Mouse (Mus musculus): Measurements from ENCODE around the gene Myh9. TPM values are rescaled to one million over a fixed set of nuclear protein-coding genes. Genes with fewer than 3 reads are reported as not detected.

Myh9 gene
- polyA plus RNA-seq, 1 experiment from 2014 or later: 86.6 TPM

DNA sequence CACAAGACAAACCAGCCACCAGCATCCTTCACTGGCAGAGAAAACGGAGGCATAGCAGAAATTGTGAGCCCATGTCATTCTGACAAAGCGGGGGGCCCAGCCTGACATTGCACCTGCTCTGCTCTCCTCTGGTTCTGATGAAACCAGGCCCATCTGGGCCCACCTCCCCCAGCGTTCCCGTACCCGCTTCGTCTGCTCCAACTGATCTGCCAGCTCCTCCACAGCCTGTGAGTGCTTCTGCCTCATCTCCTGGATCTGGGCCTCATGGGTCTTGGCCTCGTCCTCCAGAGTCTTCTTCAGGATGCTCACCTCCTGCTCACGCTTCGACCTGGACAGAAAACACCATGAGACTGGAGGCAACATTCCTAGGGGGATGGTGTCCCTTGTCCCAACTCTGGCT lies 71.0 kb downstream of the Myh9 start:
- Histone ChIP-seq H3K36me3 (ENCODE audit: insufficient read depth) (peaks cover 99% of the 10 kb centered on the region), H3K9ac (no peak overlapping the region), H3K4me1 (ENCODE audit: insufficient read depth) (no peaks in the 10 kb centered on the region), H3K4me2 (no peak overlapping the region), H3K4me3 (ENCODE audit: low read depth, low read length) (no peak overlapping the region), H3K9me3 (ENCODE audit: low read depth, low read length) (no peaks in the 10 kb centered on the region), H3K27me3 (ENCODE audit: insufficient read depth, low read length) (no peaks in the 10 kb centered on the region), H3K27ac (ENCODE audit: low read depth) (no peak overlapping the region)
- WGBS: 93% methylated on average over 9 of the region's 9 CpGs
- DNase-seq (no peak), ATAC-seq (ENCODE audit: insufficient read depth) (no peak)
- no peak for TF ChIP-seq CTCF (IDR thresholded peaks at IDR 0.05; ENCODE audit: low read depth)

DNA sequence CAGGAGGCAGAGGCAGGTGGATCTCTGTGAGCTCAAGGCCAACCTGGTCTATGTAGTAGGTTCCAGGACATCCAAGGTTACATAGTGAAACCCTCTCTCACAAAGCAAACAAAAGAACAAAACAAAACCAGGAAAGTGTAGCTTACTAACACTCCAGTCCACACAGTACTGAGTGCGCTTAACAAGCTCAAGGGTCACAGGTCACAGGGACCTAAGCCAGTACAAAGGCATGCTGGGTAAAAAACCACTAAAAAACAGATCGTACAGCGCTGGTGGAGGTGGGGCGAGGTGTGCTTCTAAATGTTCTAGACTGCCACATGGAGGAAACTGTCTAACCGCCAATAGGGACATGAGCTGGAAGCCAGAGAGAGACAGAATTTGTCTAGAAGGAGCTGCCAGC lies 71.6 kb downstream of the Myh9 start:
- no peak for ATAC-seq (ENCODE audit: insufficient read depth)
- WGBS: 91% methylated on average over 5 of the region's 5 CpGs
- no peak overlapping the region for H3K4me2 ChIP-seq
- TF ChIP-seq CTCF (IDR thresholded peaks at IDR 0.05; ENCODE audit: low read depth): no peak
- H3K9ac ChIP-seq: no peak overlapping the region
- H3K27ac ChIP-seq (ENCODE audit: low read depth): no peak overlapping the region
- no peaks in the 10 kb centered on the region for H3K4me1 ChIP-seq (ENCODE audit: insufficient read depth)
- no peak for DNase-seq
- H3K9me3 ChIP-seq (ENCODE audit: low read depth, low read length): no peaks in the 10 kb centered on the region
- H3K27me3 ChIP-seq (ENCODE audit: insufficient read depth, low read length): no peaks in the 10 kb centered on the region
- H3K36me3 ChIP-seq (ENCODE audit: insufficient read depth): peaks cover 99% of the 10 kb centered on the region
- no peak overlapping the region for H3K4me3 ChIP-seq (ENCODE audit: low read depth, low read length)

DNA sequence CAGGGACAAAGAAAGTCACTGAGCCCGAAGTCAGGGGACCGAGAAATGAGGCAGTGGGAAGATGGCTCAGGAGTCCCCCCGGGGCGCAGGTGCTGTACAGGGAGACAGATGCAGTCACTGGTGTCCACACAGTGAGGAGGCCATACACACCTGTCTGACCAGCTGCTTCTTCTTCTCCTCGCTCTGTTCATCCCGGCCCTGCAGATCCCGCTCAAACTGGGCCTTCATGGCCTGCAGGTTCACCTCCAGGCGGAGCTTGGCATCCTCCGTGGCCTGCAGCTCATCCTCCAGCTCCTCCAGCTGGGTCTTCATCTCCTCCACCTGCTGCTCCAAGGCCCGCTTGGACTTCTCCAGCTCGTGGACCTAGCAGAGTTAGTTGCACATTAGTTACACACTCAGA lies 75.0 kb downstream of the Myh9 start:
- Histone ChIP-seq H3K27ac (ENCODE audit: low read depth) (no peak overlapping the region), H3K4me1 (ENCODE audit: insufficient read depth) (no peaks in the 10 kb centered on the region), H3K9ac (no peak overlapping the region), H3K9me3 (ENCODE audit: low read depth, low read length) (no peaks in the 10 kb centered on the region), H3K36me3 (ENCODE audit: insufficient read depth) (peaks cover 100% of the 10 kb centered on the region), H3K4me2 (no peak overlapping the region), H3K27me3 (ENCODE audit: insufficient read depth, low read length) (no peaks in the 10 kb centered on the region), H3K4me3 (ENCODE audit: low read depth, low read length) (no peak overlapping the region)
- DNase-seq (no peak), ATAC-seq (ENCODE audit: insufficient read depth) (no peak)
- TF ChIP-seq CTCF (IDR thresholded peaks at IDR 0.05; ENCODE audit: low read depth): peak; percentile 16; the same call in 1 of the 2 replicates
- WGBS: 91% methylated on average over 11 of the region's 11 CpGs

DNA sequence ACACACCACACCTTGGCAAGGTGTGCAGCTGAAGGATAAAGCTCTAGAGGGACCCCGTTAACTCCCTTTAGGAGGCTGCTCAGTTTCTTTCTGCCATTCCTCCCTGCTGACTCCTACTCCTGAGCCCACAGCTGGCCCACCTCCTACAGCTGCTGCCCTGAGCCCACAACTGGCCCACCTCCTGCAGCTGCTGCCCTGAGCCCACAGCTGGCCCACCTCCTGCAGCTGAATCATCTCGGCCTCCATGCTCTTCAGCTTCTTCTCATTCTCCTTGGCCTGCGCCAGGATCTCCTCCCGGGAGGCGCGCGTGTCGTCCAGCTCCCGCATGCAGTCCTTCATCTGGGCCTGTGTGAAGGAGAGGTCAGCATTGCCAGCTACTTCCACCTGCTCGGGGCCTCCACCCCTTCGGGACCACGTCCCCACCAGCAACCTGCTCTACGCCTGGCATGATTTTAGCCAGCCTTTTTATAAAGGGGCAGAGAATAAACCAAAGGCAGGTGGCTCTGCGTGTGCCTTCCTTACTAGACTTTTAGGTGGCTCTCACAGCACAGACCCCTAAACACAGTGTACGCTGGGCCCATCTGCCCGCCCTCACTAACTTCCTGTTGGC lies 76.4 kb downstream of the Myh9 start:
- H3K9me3 ChIP-seq (ENCODE audit: low read depth, low read length): no peaks in the 10 kb centered on the region
- WGBS: 89% methylated on average over 16 of the region's 16 CpGs

DNA sequence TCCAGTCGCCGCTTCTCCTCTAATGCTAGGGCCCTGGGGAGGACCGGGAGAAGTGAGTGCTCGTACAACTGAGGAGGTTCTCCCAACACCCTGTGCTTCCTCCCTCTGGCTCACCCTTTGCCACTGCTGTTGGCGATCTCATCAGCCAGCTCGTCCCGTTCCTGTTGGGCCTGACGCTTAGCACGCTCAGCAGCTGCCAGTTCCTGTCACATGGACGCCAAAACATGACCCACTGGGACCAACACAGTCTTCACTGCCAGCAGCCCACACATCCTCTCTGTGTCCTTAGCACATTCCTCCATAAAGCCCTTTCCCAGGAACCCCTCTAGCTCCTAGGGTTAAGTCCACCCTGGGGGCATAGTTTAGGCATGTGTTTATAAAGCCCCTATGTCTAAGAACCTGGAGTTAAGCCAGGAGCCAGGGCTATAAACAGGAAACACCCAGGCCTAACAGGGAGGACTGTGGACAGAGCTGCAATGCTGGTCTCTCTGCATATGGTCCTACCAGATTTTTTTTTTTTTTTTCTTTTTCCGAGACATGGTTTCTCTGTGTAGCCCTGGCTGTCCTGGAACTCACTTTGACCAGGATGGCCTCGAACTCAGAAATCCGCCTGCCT lies 77.5 kb downstream of the Myh9 start:
- no peak for TF ChIP-seq CTCF (IDR thresholded peaks at IDR 0.05; ENCODE audit: low read depth)
- no peaks in the 10 kb centered on the region for H3K9me3 ChIP-seq (ENCODE audit: low read depth, low read length)
- no peak overlapping the region for H3K4me3 ChIP-seq (ENCODE audit: low read depth, low read length)
- H3K27me3 ChIP-seq (ENCODE audit: insufficient read depth, low read length): no peaks in the 10 kb centered on the region
- peak; percentile 64 for ATAC-seq (ENCODE audit: insufficient read depth)
- DNase-seq: peak; percentile 68
- H3K27ac ChIP-seq (ENCODE audit: low read depth): peak overlapping the region; percentile 62; the same call in 1 of the 2 replicates
- no peak overlapping the region for H3K4me2 ChIP-seq
- H3K9ac ChIP-seq: no peak overlapping the region
- no peaks in the 10 kb centered on the region for H3K4me1 ChIP-seq (ENCODE audit: insufficient read depth)
- WGBS: 72% methylated on average over 13 of the region's 13 CpGs
- peaks cover 98% of the 10 kb centered on the region for H3K36me3 ChIP-seq (ENCODE audit: insufficient read depth)

More for the DNA sequence above, 76.4 kb downstream of the Myh9 start:
- Histone ChIP-seq H3K4me2 (no peak overlapping the region), H3K4me3 (ENCODE audit: low read depth, low read length) (no peak overlapping the region), H3K4me1 (ENCODE audit: insufficient read depth) (no peaks in the 10 kb centered on the region), H3K27me3 (ENCODE audit: insufficient read depth, low read length) (no peaks in the 10 kb centered on the region), H3K9ac (no peak overlapping the region), H3K27ac (ENCODE audit: low read depth) (peak overlapping the region; percentile 30; the same call in 1 of the 2 replicates), H3K36me3 (ENCODE audit: insufficient read depth) (peaks cover 100% of the 10 kb centered on the region)
- DNase-seq: no peak
- TF ChIP-seq CTCF (IDR thresholded peaks at IDR 0.05; ENCODE audit: low read depth): no peak
- no peak for ATAC-seq (ENCODE audit: insufficient read depth)

DNA sequence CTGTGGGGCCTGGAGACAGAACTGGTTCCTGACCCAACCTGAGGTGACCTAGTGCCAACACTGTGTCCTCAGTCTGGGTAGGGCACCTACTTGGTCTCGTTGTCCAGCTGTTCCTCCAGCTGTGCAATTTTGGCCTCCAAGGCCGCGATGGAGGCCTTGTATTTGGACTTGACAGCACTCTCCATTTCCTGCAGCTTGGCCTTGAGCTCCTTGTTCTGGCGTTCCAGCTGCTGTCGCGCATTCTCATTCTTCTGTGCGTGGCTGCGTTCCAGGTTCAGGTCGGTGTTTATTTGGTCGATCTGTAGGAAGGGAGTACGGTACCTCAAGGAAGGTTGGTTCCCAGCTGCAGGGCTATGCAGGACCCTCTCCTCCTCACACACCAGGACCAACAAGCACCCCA lies 78.3 kb downstream of the Myh9 start:
- TF ChIP-seq CTCF (IDR thresholded peaks at IDR 0.05; ENCODE audit: low read depth): no peak
- Histone ChIP-seq H3K36me3 (ENCODE audit: insufficient read depth) (peaks cover 94% of the 10 kb centered on the region), H3K9me3 (ENCODE audit: low read depth, low read length) (no peaks in the 10 kb centered on the region), H3K4me1 (ENCODE audit: insufficient read depth) (no peaks in the 10 kb centered on the region), H3K4me3 (ENCODE audit: low read depth, low read length) (no peak overlapping the region), H3K27ac (ENCODE audit: low read depth) (peak overlapping the region; percentile 62; the same call in 1 of the 2 replicates), H3K9ac (no peak overlapping the region), H3K4me2 (no peak overlapping the region), H3K27me3 (ENCODE audit: insufficient read depth, low read length) (no peaks in the 10 kb centered on the region)
- WGBS: 79% methylated on average over 11 of the region's 11 CpGs
- ATAC-seq (ENCODE audit: insufficient read depth) (no peak), DNase-seq (no peak)

DNA sequence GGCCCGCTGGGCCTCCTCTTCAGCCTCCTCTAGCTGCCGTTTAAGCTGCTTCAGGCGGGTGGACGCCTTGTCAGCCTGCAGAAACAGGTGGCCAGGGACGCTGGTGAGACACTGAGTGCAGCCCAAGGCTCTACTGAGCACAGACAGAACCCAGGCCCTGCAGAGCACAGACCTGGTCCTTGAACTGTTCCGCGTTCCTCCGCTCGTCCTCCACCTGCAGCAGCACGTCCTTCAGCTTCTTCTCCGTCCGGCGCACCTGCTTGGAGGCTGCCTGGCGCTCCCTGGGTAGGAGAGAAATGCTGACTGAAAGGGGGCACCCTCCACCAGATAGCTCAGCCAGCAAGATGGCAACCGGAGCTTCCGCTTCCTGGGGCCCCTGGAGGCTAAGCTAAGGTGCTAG lies 78.9 kb downstream of the Myh9 start:
- Histone ChIP-seq H3K36me3 (ENCODE audit: insufficient read depth) (peaks cover 88% of the 10 kb centered on the region), H3K4me3 (ENCODE audit: low read depth, low read length) (no peak overlapping the region), H3K27ac (ENCODE audit: low read depth) (no peak overlapping the region), H3K4me2 (no peak overlapping the region), H3K27me3 (ENCODE audit: insufficient read depth, low read length) (no peaks in the 10 kb centered on the region), H3K9me3 (ENCODE audit: low read depth, low read length) (no peaks in the 10 kb centered on the region), H3K4me1 (ENCODE audit: insufficient read depth) (no peaks in the 10 kb centered on the region), H3K9ac (no peak overlapping the region)
- TF ChIP-seq CTCF (IDR thresholded peaks at IDR 0.05; ENCODE audit: low read depth): no peak
- 89% methylated on average over 16 of the region's 16 CpGs for WGBS
- ATAC-seq (ENCODE audit: insufficient read depth): no peak
- DNase-seq: no peak

All from lung, embryonic 14.5 days (tissue).